Mouse (Mus musculus): Measurements from ENCODE around the gene Gm8237. TPM values are rescaled to one million over a fixed set of nuclear protein-coding genes. Genes with fewer than 3 reads are reported as not detected.
"Not testable (repeated sequence)": the region's sequence is repeated elsewhere in the genome, so short reads cannot be mapped to it uniquely, and the experiment has no call there.

Gm8237 gene
- 0.17 TPM in 1 of 2 replicates, not detected in the other for polyA plus RNA-seq (2015; fragmentation: Nextera tagmentation; extraction: Ambion mirVana)

- not testable (repeated sequence) for H3K9me3 ChIP-seq; H3K36me3 ChIP-seq; H3K4me1 ChIP-seq; H3K27me3 ChIP-seq (replicated peaks); ATAC-seq (ENCODE audit: extremely low read depth, insufficient number of reproducible peaks, low FRiP score, low TSS enrichment); H3K27ac ChIP-seq (replicated peaks)
- WGBS = under 1% methylated on average over 15 of the region's 22 CpGs
- peak within 1 kb of the TSS; percentile 49 for H3K4me3 ChIP-seq
- H3K4me2 ChIP-seq = peak within 1 kb of the TSS; percentile 66
- peak within 1 kb of the TSS; percentile 63; the same call in 1 of the 2 replicates for H3K9ac ChIP-seq
Measured at GRCm38 (mm10) chr14:5880241-5880640, at the start of gene Gm8237. Gm8237 (minus strand) TSS chr14:5880382.

DNA sequence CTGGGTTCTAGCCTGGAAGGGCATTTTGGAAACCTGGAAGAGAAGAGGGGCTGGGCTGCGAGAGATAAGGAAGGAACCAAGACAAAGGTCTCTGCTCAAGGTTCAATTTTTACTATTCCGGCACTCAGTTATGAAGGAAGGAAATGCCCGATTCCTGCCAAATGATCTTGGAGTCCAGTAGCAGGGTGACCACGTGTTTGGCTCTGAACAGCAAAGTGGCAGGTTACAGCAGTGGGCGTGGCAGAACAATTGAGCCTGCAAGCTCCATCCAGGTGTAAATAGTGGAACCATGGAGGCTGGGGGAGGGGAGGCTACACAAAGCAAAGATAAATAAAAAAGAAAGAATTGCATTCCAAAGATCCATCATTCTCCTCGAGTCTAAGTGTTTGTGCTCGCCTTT lies 43.1 kb upstream of the Gm8237 start:
- not testable (repeated sequence) for H3K36me3 ChIP-seq; H3K9me3 ChIP-seq; H3K4me1 ChIP-seq; ATAC-seq (ENCODE audit: extremely low read depth, insufficient number of reproducible peaks, low FRiP score, low TSS enrichment); H3K9ac ChIP-seq; H3K4me2 ChIP-seq; H3K27ac ChIP-seq (replicated peaks); H3K27me3 ChIP-seq (replicated peaks); H3K4me3 ChIP-seq
- WGBS = 64% methylated on average over 7 of the region's 7 CpGs

DNA sequence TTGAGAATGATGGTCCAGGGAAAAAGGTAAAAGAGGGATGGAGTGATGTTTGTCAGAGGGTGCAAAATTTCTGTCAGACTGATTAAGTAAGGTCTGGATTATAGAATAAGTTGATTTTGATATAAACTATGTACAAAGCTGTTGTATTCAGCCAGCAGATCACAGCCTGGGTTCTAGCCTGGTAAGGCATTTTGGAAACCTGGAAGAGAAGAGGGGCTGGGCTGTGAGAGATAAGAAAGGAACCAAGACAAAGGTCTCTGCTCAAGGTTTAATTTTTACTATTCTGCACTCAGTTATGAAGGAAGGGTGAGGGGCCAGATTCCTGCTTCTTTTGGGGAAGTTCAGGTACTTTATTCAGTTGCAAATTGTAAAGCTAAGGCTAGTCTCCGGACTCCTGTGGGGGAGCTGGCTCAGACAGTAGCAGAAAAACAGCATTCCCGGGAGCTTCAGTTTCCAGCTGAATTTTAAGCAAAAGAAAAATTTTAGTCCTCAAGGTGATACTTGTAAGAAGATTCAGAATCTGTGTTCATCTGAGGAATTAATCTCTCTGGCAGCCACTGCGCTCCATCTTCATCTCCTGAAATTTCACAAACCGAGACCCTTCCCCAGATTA lies 38.3 kb upstream of the Gm8237 start:
- ATAC-seq (ENCODE audit: extremely low read depth, insufficient number of reproducible peaks, low FRiP score, low TSS enrichment); H3K4me3 ChIP-seq; H3K36me3 ChIP-seq; H3K27me3 ChIP-seq (replicated peaks); H3K27ac ChIP-seq (replicated peaks); H3K9me3 ChIP-seq; H3K9ac ChIP-seq; H3K4me2 ChIP-seq; H3K4me1 ChIP-seq: not testable (repeated sequence)
- 70% methylated on average over 4 of the region's 4 CpGs for WGBS

DNA sequence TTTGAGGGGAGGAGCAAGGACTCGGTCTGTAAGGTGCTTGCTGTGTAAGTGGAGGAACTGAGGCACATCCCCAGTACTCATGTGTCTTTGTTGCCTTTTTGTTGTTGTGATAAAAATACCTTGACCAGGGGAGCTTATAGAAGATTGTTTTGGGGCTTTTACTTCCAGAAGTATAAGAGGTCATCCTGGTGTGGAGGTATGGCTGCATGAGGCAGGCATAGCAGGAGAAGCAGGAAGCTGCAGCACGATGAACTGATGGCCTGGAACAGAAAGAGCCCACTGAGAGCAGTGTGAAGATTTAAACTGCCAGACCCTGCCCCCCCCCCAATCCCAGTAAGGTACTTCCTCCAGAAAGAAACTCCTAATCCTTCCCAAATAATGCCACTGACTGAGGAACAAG lies 33.5 kb upstream of the Gm8237 start:
- H3K4me2 ChIP-seq; H3K36me3 ChIP-seq; H3K27me3 ChIP-seq (replicated peaks); H3K4me3 ChIP-seq; ATAC-seq (ENCODE audit: extremely low read depth, insufficient number of reproducible peaks, low FRiP score, low TSS enrichment); H3K9ac ChIP-seq; H3K9me3 ChIP-seq; H3K4me1 ChIP-seq; H3K27ac ChIP-seq (replicated peaks): not testable (repeated sequence)
- WGBS = 59% methylated on average over 2 of the region's 2 CpGs

DNA sequence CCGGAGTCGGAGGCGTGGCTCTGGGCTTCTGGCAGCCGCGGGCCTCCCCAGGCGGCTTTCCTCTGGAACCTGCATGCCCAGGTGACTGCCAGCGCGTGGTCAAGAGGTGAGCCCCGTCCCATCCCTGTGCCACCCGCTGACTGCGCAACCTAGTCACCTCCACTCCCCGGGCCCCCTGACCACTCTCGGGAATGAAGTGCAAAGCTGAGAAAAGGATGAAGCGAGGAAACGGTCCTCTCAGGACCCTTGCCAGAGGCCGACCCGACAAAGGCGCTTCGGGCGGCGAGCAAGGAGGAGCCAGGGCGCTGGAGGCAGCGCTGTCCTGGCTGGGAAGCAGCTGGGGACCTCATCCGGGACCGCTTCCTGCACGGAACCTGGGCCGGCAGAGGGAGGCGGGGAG lies 391 bp downstream of the Gm8237 start:
- not testable (repeated sequence) for ATAC-seq (ENCODE audit: extremely low read depth, insufficient number of reproducible peaks, low FRiP score, low TSS enrichment); H3K4me1 ChIP-seq; H3K9ac ChIP-seq; H3K36me3 ChIP-seq; H3K27ac ChIP-seq (replicated peaks); H3K9me3 ChIP-seq; H3K27me3 ChIP-seq (replicated peaks)
- WGBS = 2% methylated on average over 23 of the region's 28 CpGs
- Histone ChIP-seq H3K4me2 (peak overlapping the region; percentile 66), H3K4me3 (peak overlapping the region; percentile 49)

DNA sequence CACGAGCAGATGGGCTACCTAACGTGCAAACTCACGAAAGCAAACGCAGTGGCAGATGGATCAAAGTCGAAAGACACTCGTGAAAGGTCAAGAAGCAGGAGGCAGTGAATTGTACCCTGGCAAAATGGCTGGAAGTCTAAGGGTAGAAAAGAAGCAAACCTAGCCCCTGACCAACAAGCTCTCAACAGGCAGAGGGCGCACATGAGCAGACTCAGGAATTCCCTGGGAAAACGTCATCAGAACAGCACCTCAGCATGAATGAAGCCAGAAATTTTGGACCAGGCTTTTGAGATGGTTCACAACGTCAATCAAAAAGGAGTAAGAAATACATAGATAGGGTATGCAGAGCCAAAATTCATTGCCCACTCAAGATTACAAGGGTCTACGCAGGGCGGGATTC lies 1.0 kb downstream of the Gm8237 start:
- WGBS = 4% methylated on average over 5 of the region's 11 CpGs
- ATAC-seq (ENCODE audit: extremely low read depth, insufficient number of reproducible peaks, low FRiP score, low TSS enrichment); H3K4me3 ChIP-seq; H3K36me3 ChIP-seq; H3K27ac ChIP-seq (replicated peaks); H3K4me1 ChIP-seq; H3K9ac ChIP-seq; H3K27me3 ChIP-seq (replicated peaks); H3K9me3 ChIP-seq: not testable (repeated sequence)
- H3K4me2 ChIP-seq = peak overlapping the region; percentile 37; the same call in 1 of the 2 replicates

DNA sequence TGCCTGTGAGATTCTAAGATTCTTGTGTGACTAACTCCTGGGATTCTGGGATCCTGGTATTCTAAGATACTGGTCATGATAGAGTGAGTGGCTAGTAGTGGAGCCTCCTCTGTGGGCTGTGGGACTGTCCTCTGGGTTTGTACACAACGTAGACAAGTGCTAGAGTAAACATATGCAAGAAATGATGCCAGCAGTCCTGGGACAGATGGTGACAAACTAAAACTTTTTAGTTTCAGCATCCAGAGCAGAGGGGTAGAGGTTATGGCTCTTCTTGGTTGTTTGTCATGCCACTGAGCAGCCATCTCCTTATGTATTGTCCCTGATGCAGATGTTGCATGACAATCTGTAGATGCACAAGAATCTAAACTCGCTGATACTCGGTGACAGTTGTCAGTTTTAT lies 24.3 kb downstream of the Gm8237 start:
- H3K36me3 ChIP-seq; H3K4me3 ChIP-seq; H3K27me3 ChIP-seq (replicated peaks); H3K27ac ChIP-seq (replicated peaks); H3K4me1 ChIP-seq; H3K9me3 ChIP-seq; ATAC-seq (ENCODE audit: extremely low read depth, insufficient number of reproducible peaks, low FRiP score, low TSS enrichment); H3K9ac ChIP-seq; H3K4me2 ChIP-seq: not testable (repeated sequence)
- 72% methylated on average over 3 of the region's 3 CpGs for WGBS

DNA sequence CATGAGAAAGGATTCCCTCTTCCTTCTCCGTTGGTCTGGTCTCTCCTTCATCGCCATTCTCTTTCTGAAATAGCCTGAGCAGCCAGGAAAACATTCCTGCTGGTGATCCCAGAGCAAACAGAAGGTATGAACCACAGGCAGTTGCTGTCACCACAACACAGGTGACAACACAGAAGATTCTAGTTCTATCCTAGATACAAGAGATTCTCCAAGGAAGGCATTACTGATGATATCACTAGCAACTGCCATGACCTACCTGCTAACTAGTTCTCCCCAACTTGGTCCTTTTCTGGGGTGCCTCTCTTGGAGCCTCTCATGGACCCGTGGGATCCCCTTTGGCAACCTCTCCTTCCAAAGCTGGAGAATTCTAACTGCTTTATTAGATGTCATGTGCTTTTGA lies 50.0 kb downstream of the Gm8237 start, which contains the start of gene Gm3424:
TSS of gene Gm3424 (minus strand) at position 101 of the 400 bp plus-strand sequence.
- H3K4me2 ChIP-seq; H3K4me3 ChIP-seq; ATAC-seq (ENCODE audit: extremely low read depth, insufficient number of reproducible peaks, low FRiP score, low TSS enrichment); H3K27me3 ChIP-seq (replicated peaks); H3K36me3 ChIP-seq; H3K9ac ChIP-seq; H3K27ac ChIP-seq (replicated peaks); H3K9me3 ChIP-seq; H3K4me1 ChIP-seq: not testable (repeated sequence)
- WGBS = no CpG with 5 or more reads among the region's 3 CpGs

DNA sequence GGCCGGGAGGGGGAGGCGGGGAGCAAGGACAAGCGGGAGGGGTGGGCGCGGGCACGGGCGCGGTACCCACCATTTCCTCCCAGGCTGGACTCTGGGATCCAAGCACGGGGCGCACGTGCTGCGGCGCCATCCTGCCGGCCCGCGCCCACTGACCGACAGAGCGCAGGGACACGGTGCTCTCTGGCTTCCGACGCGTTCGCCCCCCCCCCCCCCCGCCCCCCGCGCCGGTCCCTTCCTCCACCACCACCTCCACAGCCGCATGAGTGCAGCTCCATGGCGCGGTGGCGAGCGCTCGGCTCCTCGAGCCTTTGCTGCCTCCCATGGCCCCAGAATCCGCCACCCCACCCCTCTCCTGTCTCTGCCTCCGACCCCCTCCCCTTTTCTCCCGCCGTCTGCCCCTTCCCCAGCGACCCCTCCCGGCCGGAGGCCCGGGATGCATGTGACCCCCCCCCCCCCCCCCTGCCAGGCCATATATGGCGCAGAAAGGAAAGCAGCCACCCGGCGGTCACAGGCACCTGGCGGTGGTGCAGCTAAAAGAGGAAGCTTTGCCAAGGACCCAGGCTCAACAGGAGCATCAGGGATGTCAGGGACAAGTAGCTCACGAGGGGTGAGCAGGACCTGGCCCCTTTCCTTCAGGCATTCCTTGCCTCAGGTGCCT lies 67.4 kb downstream of the Gm8237 start:
- ATAC-seq (ENCODE audit: extremely low read depth, insufficient number of reproducible peaks, low FRiP score, low TSS enrichment); H3K27me3 ChIP-seq (replicated peaks); H3K27ac ChIP-seq (replicated peaks); H3K4me1 ChIP-seq; H3K36me3 ChIP-seq; H3K9me3 ChIP-seq; H3K9ac ChIP-seq; H3K4me3 ChIP-seq; H3K4me2 ChIP-seq: not testable (repeated sequence)
- no CpG with 5 or more reads among the region's 47 CpGs for WGBS

Other genes with a start within 250 kb of the Gm8237 start
- not detected in 2 replicates for gene Gm8265, start 247.4 kb downstream of the Gm8237 start, polyA plus RNA-seq (2015; fragmentation: Nextera tagmentation; extraction: Ambion mirVana)
- gene Gm9603, start 192.9 kb downstream of the Gm8237 start, polyA plus RNA-seq (2015; fragmentation: Nextera tagmentation; extraction: Ambion mirVana) = not detected in 2 replicates
- gene Gm3373, start 138.8 kb downstream of the Gm8237 start, polyA plus RNA-seq (2015; fragmentation: Nextera tagmentation; extraction: Ambion mirVana) = not detected in 2 replicates
- gene Gm3383, start 72.4 kb downstream of the Gm8237 start, polyA plus RNA-seq (2015; fragmentation: Nextera tagmentation; extraction: Ambion mirVana) = 0.56 and 0.98 TPM in 2 replicates
- gene Gm3424, start 50.1 kb downstream of the Gm8237 start, polyA plus RNA-seq (2015; fragmentation: Nextera tagmentation; extraction: Ambion mirVana) = not detected in 2 replicates
- gene Gm3248, start 81.4 kb upstream of the Gm8237 start, polyA plus RNA-seq (2015; fragmentation: Nextera tagmentation; extraction: Ambion mirVana) = 0.56 and 0.59 TPM in 2 replicates
- not detected in 2 replicates for gene Gm3453, start 98.8 kb upstream of the Gm8237 start, polyA plus RNA-seq (2015; fragmentation: Nextera tagmentation; extraction: Ambion mirVana)
- gene Gm6337, start 177.9 kb upstream of the Gm8237 start, polyA plus RNA-seq (2015; fragmentation: Nextera tagmentation; extraction: Ambion mirVana) = not detected in 2 replicates
- 0.57 and 0.78 TPM in 2 replicates for gene Gm8206, start 213.6 kb upstream of the Gm8237 start, polyA plus RNA-seq (2015; fragmentation: Nextera tagmentation; extraction: Ambion mirVana)
- 2.4 and 2.8 TPM in 2 replicates for gene Gm3468, start 228.3 kb upstream of the Gm8237 start, polyA plus RNA-seq (2015; fragmentation: Nextera tagmentation; extraction: Ambion mirVana)
- not detected in 2 replicates for gene Gm3476, start 245.4 kb upstream of the Gm8237 start, polyA plus RNA-seq (2015; fragmentation: Nextera tagmentation; extraction: Ambion mirVana)